Mouse (Mus musculus): Measurements from ENCODE around the gene Ndufc2. TPM values are rescaled to one million over a fixed set of nuclear protein-coding genes. Genes with fewer than 3 reads are reported as not detected.
"Not testable (repeated sequence)": the region's sequence is repeated elsewhere in the genome, so short reads cannot be mapped to it uniquely, and the experiment has no call there.

Gene Ndufc2
- total and polyA plus RNA-seq, 3 experiments, result 242 to 280 TPM; not detected in 1

- H3K9me3 ChIP-seq (replicated peaks; ENCODE audit: insufficient read depth, low read length), result no peaks in the 10 kb centered on the region
- no peak overlapping the region for H3K9ac ChIP-seq (ENCODE audit: control insufficient read depth, low read depth, low read length, poor library complexity, severe bottlenecking)
- no peak overlapping the region for H3K4me3 ChIP-seq (ENCODE audit: control insufficient read depth in 1 of 2, insufficient read depth in 1 of 2, low read depth in 2 of 2, low read length in 2 of 2)
- DNase-seq (ENCODE audit: low read depth, low spot score), result no peak
- TF ChIP-seq ZMIZ1 (IDR thresholded peaks at IDR 0.05; ENCODE audit: low read depth, low read length) (no peak), ETS1 (IDR thresholded peaks at IDR 0.05; ENCODE audit: low read depth, low read length) (no peak), JUND (IDR thresholded peaks at IDR 0.05; ENCODE audit: low read depth, low read length) (no peak), RAD21 (IDR thresholded peaks at IDR 0.05; ENCODE audit: low read depth, low read length) (no peak), USF2 (IDR thresholded peaks at IDR 0.05; ENCODE audit: borderline replicate concordance in 1 of 2, insufficient read depth in 1 of 2, low read depth in 1 of 2, low read length in 2 of 2) (no peak), ELF1 (IDR thresholded peaks at IDR 0.05; ENCODE audit: low read depth, low read length) (no peak), CHD2 (IDR thresholded peaks at IDR 0.05; ENCODE audit: low read length) (no peak), NELFE (IDR thresholded peaks at IDR 0.05; ENCODE audit: low read depth, low read length) (no peak), MYB (IDR thresholded peaks at IDR 0.05; ENCODE audit: low read depth, low read length) (no peak), MAX (IDR thresholded peaks at IDR 0.05; ENCODE audit: low read length) (no peak), SMC3 (IDR thresholded peaks at IDR 0.05; ENCODE audit: low read depth, low read length) (no peak), UBTF (IDR thresholded peaks at IDR 0.05; ENCODE audit: borderline replicate concordance, insufficient read depth, low read depth, low read length) (no peak), MAZ (IDR thresholded peaks at IDR 0.05; ENCODE audit: low read depth, low read length) (no peak), TCF12 (IDR thresholded peaks at IDR 0.05; ENCODE audit: low read depth, low read length) (no peak), POLR2A (IDR thresholded peaks at IDR 0.05; ENCODE audit: control insufficient read depth in 1 of 2, insufficient read depth in 1 of 2, low read depth in 1 of 2, low read length in 2 of 2, poor library complexity in 1 of 2) (no peak), ZNF384 (IDR thresholded peaks at IDR 0.05; ENCODE audit: low read depth, low read length) (no peak), GABPA (IDR thresholded peaks at IDR 0.05; ENCODE audit: low read depth, low read length) (no peak), SIN3A (IDR thresholded peaks at IDR 0.05; ENCODE audit: low read length) (no peak)
- H3K27me3 ChIP-seq (ENCODE audit: control insufficient read depth in 1 of 2, insufficient read depth in 2 of 2, low read length in 2 of 2), result peaks cover 0 to 3% of the 10 kb centered on the region in 2 experiments; a peak in 2 of 4 replicates
- no peaks in the 10 kb centered on the region for H3K4me1 ChIP-seq (ENCODE audit: control insufficient read depth in 1 of 2, insufficient read depth in 2 of 2, low read length in 2 of 2)
- H3K27ac ChIP-seq (ENCODE audit: control insufficient read depth, low read depth, low read length), result no peak overlapping the region
- H3K79me2 ChIP-seq (ENCODE audit: control insufficient read depth, insufficient read depth, low read length, poor library complexity), result no peaks in the 10 kb centered on the region
- H3K36me3 ChIP-seq (ENCODE audit: control insufficient read depth in 1 of 2, insufficient read depth in 2 of 2, low read length in 2 of 2), result no peaks in the 10 kb centered on the region
Observed at GRCm38 (mm10) chr7:97447050-97447531, 47.3 kb downstream of the Ndufc2 start.

- H3K4me1 ChIP-seq (ENCODE audit: control insufficient read depth in 1 of 2, insufficient read depth in 2 of 2, low read length in 2 of 2); DNase-seq (ENCODE audit: low read depth, low spot score); H3K9ac ChIP-seq (ENCODE audit: control insufficient read depth, low read depth, low read length, poor library complexity, severe bottlenecking); H3K4me3 ChIP-seq (ENCODE audit: control insufficient read depth in 1 of 2, insufficient read depth in 1 of 2, low read depth in 2 of 2, low read length in 2 of 2); H3K36me3 ChIP-seq (ENCODE audit: control insufficient read depth in 1 of 2, insufficient read depth in 2 of 2, low read length in 2 of 2); H3K9me3 ChIP-seq (replicated peaks; ENCODE audit: insufficient read depth, low read length); H3K27ac ChIP-seq (ENCODE audit: control insufficient read depth, low read depth, low read length); H3K79me2 ChIP-seq (ENCODE audit: control insufficient read depth, insufficient read depth, low read length, poor library complexity); H3K27me3 ChIP-seq (ENCODE audit: control insufficient read depth in 1 of 2, insufficient read depth in 2 of 2, low read length in 2 of 2): not testable (repeated sequence)
Observed at GRCm38 (mm10) chr7:97451023-97451422, 51.2 kb downstream of the Ndufc2 start, which contains the start of gene Kctd14. TSS of gene Kctd14 (plus strand) at chr7:97451323.
